Mouse (Mus musculus) stomach, postnatal 0 days (tissue): ENCODE measurements around the gene Gm5890. TPM values are rescaled to one million over a fixed set of nuclear protein-coding genes. Genes with fewer than 3 reads are reported as not detected.
"Not testable (repeated sequence)": the region's sequence is repeated elsewhere in the genome, so short reads cannot be mapped to it uniquely, and the experiment has no call there.

Experiments used
- ATAC-seq: fragments of 200-750 bp; cut with Nextera tagmentation; 2 replicates; pipeline ENCODE4 v1.8.0; 2017; ENCODE audit not compliant: low FRiP score, low TSS enrichment
- DNase-seq: peaks from one replicate; pipeline ENCODE4 v3.0.0-alpha.2; 2016; ENCODE audit warnings: low spot score
- H3K27ac ChIP-seq: fragments of 300-500 bp; sonication (generic); replicated peaks from 2 replicates; pipeline ENCODE4 v1.5.1; 2014; ENCODE audit warnings: mild to moderate bottlenecking, control low read depth
- H3K27me3 ChIP-seq: fragments of 300-500 bp; sonication (generic); 2 replicates; pipeline ENCODE4 v1.6.1; 2014; ENCODE audit warnings: low read length; ENCODE audit not compliant: control insufficient read depth, insufficient read depth
- H3K36me3 ChIP-seq: fragments of 300-500 bp; sonication (generic); 2 replicates; pipeline ENCODE4 v1.6.1; 2014; ENCODE audit warnings: low read length, mixed read lengths; ENCODE audit not compliant: control insufficient read depth, insufficient read depth
- H3K4me1 ChIP-seq: fragments of 300-500 bp; sonication (generic); replicated peaks from 2 replicates; pipeline ENCODE4 v1.6.1; 2014; ENCODE audit warnings: antibody characterized with exemption; ENCODE audit not compliant: control insufficient read depth, insufficient read depth
- H3K4me2 ChIP-seq: fragments of 300-500 bp; sonication (generic); replicated peaks from 2 replicates; pipeline ENCODE4 v1.6.1; 2014; ENCODE audit warnings: low read depth, mild to moderate bottlenecking, control low read depth, moderate library complexity
- H3K4me3 ChIP-seq: fragments of 300-500 bp; sonication (generic); 2 replicates; pipeline ENCODE4 v1.5.1; 2014; ENCODE audit warnings: low read depth, low read length, control low read depth
- H3K9ac ChIP-seq: fragments of 300-500 bp; sonication (generic); 2 replicates; pipeline ENCODE4 v1.6.1; 2014; ENCODE audit warnings: mild to moderate bottlenecking, low read length, control low read depth, mixed read lengths
- H3K9me3 ChIP-seq: fragments of 300-500 bp; sonication (generic); 2 replicates; pipeline ENCODE4 v1.6.1; 2016; ENCODE audit warnings: low read length; ENCODE audit not compliant: control insufficient read depth
- WGBS: fragments of 180-500 bp; shearing (Covaris S2); extraction: QIAGEN DNeasy Blood & Tissue Kit; methylation state at CpG from one replicate; pipeline ENCODE4 v1.1.7; 2014; 5-methylcytosine and 5-hydroxymethylcytosine counted together
- polyA plus RNA-seq: library from polyadenylated mRNA; unstranded; fragments of >200 nt; fragmentation: Nextera tagmentation; extraction: Ambion mirVana; gene quantifications from 2 replicates; pipeline ENCODE4 v1.2.1, GENCODE M21; 2015

The Gm5890 gene
- polyA plus RNA-seq, result 0.15 TPM in 1 of 2 replicates, not detected in the other

DNA sequence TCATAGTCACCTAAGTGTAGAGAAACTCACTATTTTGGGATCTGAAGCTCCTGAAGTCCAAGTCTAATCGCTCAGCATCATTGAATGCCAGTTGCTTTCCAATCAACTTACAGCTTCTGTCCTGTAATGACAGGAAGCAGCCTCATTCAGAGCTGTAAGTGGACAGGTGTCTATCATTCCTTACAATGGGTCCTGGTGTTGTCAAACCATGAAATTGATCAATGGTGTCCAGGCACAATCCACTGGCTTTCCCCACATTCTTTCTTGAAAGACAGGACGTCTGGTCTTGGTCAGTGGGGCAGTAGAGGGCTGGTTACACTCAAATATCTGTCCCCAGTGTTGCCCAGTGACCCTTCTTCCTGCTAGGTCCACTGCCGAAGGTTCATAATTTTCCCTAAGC is at the start of gene Gm5890:
TSS of gene Gm5890 (minus strand) at position 101 of the 400 bp plus-strand sequence.
- not testable (repeated sequence) for H3K27me3 ChIP-seq, H3K9ac ChIP-seq, ATAC-seq, H3K9me3 ChIP-seq, H3K4me3 ChIP-seq, H3K36me3 ChIP-seq, DNase-seq, H3K4me2 ChIP-seq, H3K27ac ChIP-seq, H3K4me1 ChIP-seq
- WGBS, result no CpG with 5 or more reads among the region's 3 CpGs

- not testable (repeated sequence) for ATAC-seq, H3K4me3 ChIP-seq, H3K4me1 ChIP-seq, H3K27me3 ChIP-seq, H3K9me3 ChIP-seq, H3K27ac ChIP-seq, H3K4me2 ChIP-seq, DNase-seq, H3K9ac ChIP-seq, H3K36me3 ChIP-seq
- no CpG with 5 or more reads among the region's 2 CpGs for WGBS
Observed at GRCm38 (mm10) chr7:20233728-20234127, 28.9 kb downstream of the Gm5890 start, which contains the start of gene Gm4498. TSS of gene Gm4498 (minus strand) at chr7:20233828.

Other genes with a start within 250 kb of the Gm5890 start
- not detected in 2 replicates for gene Vmn1r91, start 163.2 kb downstream of the Gm5890 start, polyA plus RNA-seq
- not detected in 2 replicates for gene Gm16442, start 140.3 kb downstream of the Gm5890 start, polyA plus RNA-seq
- not detected in 2 replicates for gene Vmn1r93, start 123.7 kb downstream of the Gm5890 start, polyA plus RNA-seq
- gene Vmn1r94, start 94.5 kb downstream of the Gm5890 start, polyA plus RNA-seq, result not detected in 2 replicates
- not detected in 2 replicates for gene Vmn1r95, start 69.1 kb downstream of the Gm5890 start, polyA plus RNA-seq
- gene Gm6164, start 57.2 kb downstream of the Gm5890 start, polyA plus RNA-seq, result not detected in 2 replicates
- gene Gm4498, start 29.0 kb downstream of the Gm5890 start, polyA plus RNA-seq, result not detected in 2 replicates
- gene Gm4133, start 71.2 kb upstream of the Gm5890 start, polyA plus RNA-seq, result not detected in 2 replicates
- not detected in 2 replicates for gene Gm5728, start 112.6 kb upstream of the Gm5890 start, polyA plus RNA-seq
- gene Vmn1r100, start 155.1 kb upstream of the Gm5890 start, polyA plus RNA-seq, result not detected in 2 replicates
- not detected in 2 replicates for gene Vmn1r101, start 179.8 kb upstream of the Gm5890 start, polyA plus RNA-seq
- gene Gm10670, start 212.1 kb upstream of the Gm5890 start, polyA plus RNA-seq, result not detected in 2 replicates
- not detected in 2 replicates for gene Vmn1r103, start 247.7 kb upstream of the Gm5890 start, polyA plus RNA-seq